Mouse (Mus musculus) G1E (cell line): ENCODE data around the gene Pafah1b1. TPM values are rescaled to one million over a fixed set of nuclear protein-coding genes. Genes with fewer than 3 reads are reported as not detected.
A peak's percentile ranks its signal among the peaks of the same experiment; 100 is the strongest.

ENCODE experiments used
- ATAC-seq: 2 replicates; pipeline ENCODE4 v1.8.0; 2016; ENCODE audit warnings: mild to moderate bottlenecking; ENCODE audit not compliant: insufficient number of reproducible peaks, poor library complexity, low FRiP score, severe bottlenecking; ENCODE audit errors: extremely low read depth
- DNase-seq: peaks from one replicate; pipeline ENCODE4 v3.0.0; 2012; ENCODE audit warnings: low spot score
- H3K27me3 ChIP-seq: 2 replicates; pipeline ENCODE4 v1.6.1; 2012; ENCODE audit warnings: mild to moderate bottlenecking, low read length, inconsistent platforms; ENCODE audit not compliant: insufficient read depth
- H3K36me3 ChIP-seq: replicated peaks from 2 replicates; pipeline ENCODE3; 2012; ENCODE audit warnings: mild to moderate bottlenecking, inconsistent platforms
- H3K4me1 ChIP-seq: 2 replicates; pipeline ENCODE4 v1.6.1; 2012; ENCODE audit warnings: low read depth, low read length, inconsistent platforms, mixed read lengths; ENCODE audit not compliant: insufficient read depth
- H3K4me3 ChIP-seq: 2 replicates; pipeline ENCODE4 v1.5.1; 2012; ENCODE audit warnings: low read depth, mild to moderate bottlenecking, inconsistent platforms, low read length, moderate library complexity, mixed read lengths
- H3K9me3 ChIP-seq: replicated peaks from 2 replicates; pipeline ENCODE4 v1.6.1; 2012; ENCODE audit warnings: inconsistent platforms
- CTCF ChIP-seq: IDR thresholded peaks from 2 replicates; pipeline ENCODE4 v1.5.1; 2012; ENCODE audit warnings: low read depth, low read length, inconsistent platforms, mixed read lengths
- GATA1 ChIP-seq: IDR thresholded peaks from 2 replicates; pipeline ENCODE4 v1.6.1; 2012; ENCODE audit warnings: borderline replicate concordance, low read length, inconsistent platforms, mixed read lengths
- GATA2 ChIP-seq: IDR thresholded peaks from 2 replicates; pipeline ENCODE4 v1.6.1; 2012; ENCODE audit warnings: low read depth, low read length, inconsistent platforms, borderline replicate concordance
- POLR2AphosphoS5 ChIP-seq: IDR thresholded peaks from 2 replicates; pipeline ENCODE4 v1.6.1; 2012; ENCODE audit warnings: low read depth, low read length, inconsistent platforms; ENCODE audit not compliant: insufficient replicate concordance
- TAL1 ChIP-seq: conservative IDR thresholded peaks from 2 replicates; pipeline ENCODE4 v1.6.1; 2012; ENCODE audit warnings: low read depth, low read length, inconsistent platforms, mixed read lengths
- polyA plus RNA-seq: library from polyadenylated mRNA; stranded (reverse); fragments of >175 nt; gene quantifications from 2 replicates; pipeline ENCODE4 v1.2.3, GENCODE M21; 2012
- total RNA-seq, 2 experiments: library from RNA; stranded (forward) in 1 of 2; stranded (reverse) in 1 of 2; fragments of 200-1000 nt in 1 of 2; fragments of >200 nt in 1 of 2; fragmentation: Nextera tagmentation in 1 of 2; gene quantifications; 2 replicates each; pipeline ENCODE4 v1.2.3; 2014 to 2017

Gene Pafah1b1
- total and polyA plus RNA-seq, 3 experiments = 10.0 to 115 (median 91.5) TPM

- H3K4me3 ChIP-seq = peak within 1 kb of the TSS; percentile 100
- no peaks in the 10 kb centered on the region for H3K27me3 ChIP-seq
- no peaks in the 10 kb centered on the region for H3K9me3 ChIP-seq
- H3K36me3 ChIP-seq = peaks cover 38% of the 10 kb centered on the region
- H3K4me1 ChIP-seq = peaks cover 66% of the 10 kb centered on the region
- ATAC-seq = peak; percentile 91
- peak; percentile 91 for DNase-seq
- TF ChIP-seq GATA2 (no peak), CTCF (no peak), GATA1 (no peak), POLR2AphosphoS5 (no peak), TAL1 (no peak)
These were observed 75.3 kb downstream of the Pafah1b1 start, which contains the start of gene Cluh for GRCm38 (mm10) chr11:74649095-74649646. Cluh (plus strand) TSS chr11:74649495.

GRCm38 (mm10) chr11:74648676-74649075 is 75.8 kb downstream of the Pafah1b1 start:
- Histone ChIP-seq H3K27me3 (no peaks in the 10 kb centered on the region), H3K4me1 (peaks cover 67% of the 10 kb centered on the region), H3K4me3 (peak overlapping the region; percentile 100), H3K9me3 (no peaks in the 10 kb centered on the region), H3K36me3 (peaks cover 33% of the 10 kb centered on the region)
- no peak for DNase-seq
- TF ChIP-seq POLR2AphosphoS5 (no peak), GATA2 (no peak), GATA1 (no peak), CTCF (no peak), TAL1 (no peak)
- ATAC-seq = no peak

DNA sequence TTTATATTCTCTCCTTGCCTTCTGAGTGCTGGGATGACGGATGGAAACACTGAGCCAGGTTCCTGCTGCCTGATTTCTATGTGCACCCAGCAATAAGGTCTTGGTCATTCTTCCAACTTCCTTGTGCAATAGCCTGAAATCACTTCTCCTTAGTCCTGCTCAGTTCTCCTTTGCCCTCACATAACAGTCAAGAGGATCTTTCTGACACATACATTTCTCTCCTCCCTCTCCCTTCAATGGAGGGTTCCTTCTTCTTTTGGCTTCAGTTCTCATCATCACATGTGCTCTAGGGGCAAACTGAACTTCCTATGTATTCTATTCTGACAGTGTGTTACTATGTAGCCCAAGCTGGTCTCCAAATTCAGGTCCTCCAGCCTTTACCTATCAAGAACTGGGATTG is 76.5 kb downstream of the Pafah1b1 start:
- no peaks in the 10 kb centered on the region for H3K9me3 ChIP-seq
- DNase-seq (no peak), ATAC-seq (no peak)
- peaks cover 26% of the 10 kb centered on the region for H3K36me3 ChIP-seq
- H3K4me1 ChIP-seq = peaks cover 63% of the 10 kb centered on the region
- H3K4me3 ChIP-seq = no peak overlapping the region
- TF ChIP-seq GATA2 (no peak), POLR2AphosphoS5 (no peak), CTCF (no peak), TAL1 (no peak), GATA1 (no peak)
- no peaks in the 10 kb centered on the region for H3K27me3 ChIP-seq

GRCm38 (mm10) chr11:74639628-74640027 is 84.8 kb downstream of the Pafah1b1 start:
- Histone ChIP-seq H3K4me3 (no peak overlapping the region), H3K4me1 (peaks cover 37% of the 10 kb centered on the region), H3K9me3 (no peaks in the 10 kb centered on the region), H3K27me3 (peaks cover 57% of the 10 kb centered on the region), H3K36me3 (no peaks in the 10 kb centered on the region)
- TF ChIP-seq CTCF (no peak), POLR2AphosphoS5 (no peak), GATA1 (no peak), TAL1 (no peak), GATA2 (no peak)
- DNase-seq (no peak), ATAC-seq (no peak)

DNA sequence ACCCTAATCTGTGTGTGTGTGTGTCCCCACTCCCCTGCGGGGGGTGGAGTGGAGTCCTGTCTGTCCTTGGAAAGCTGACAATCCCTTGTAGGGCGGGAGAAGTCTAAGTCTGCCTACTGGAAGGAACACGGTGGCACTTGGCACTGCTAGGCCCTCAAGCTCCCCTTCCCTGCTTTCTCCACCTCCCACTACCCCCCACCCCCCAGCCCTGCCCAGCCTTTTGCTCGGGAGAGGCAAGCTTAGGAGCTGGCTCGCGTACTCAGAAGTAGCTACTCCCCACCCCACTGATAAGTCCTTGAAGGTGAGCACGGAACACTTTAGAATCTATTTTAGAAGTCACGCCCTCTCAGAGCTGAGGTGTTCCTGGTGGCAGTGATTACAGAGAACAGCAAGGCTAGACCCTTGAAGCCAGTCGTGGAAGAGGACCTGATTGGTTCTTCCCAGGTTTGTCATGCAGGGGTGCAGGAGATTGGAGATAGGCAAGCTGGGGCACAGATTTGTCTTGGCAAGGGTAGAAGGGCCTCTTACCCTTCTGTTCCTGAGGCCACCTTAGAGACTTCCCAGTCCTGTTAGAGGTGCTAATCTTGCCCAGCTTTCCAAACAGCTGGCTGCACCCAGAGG is 85.6 kb downstream of the Pafah1b1 start:
- peaks cover 57% of the 10 kb centered on the region for H3K27me3 ChIP-seq
- no peak for DNase-seq
- TF ChIP-seq CTCF (no peak), POLR2AphosphoS5 (no peak), TAL1 (no peak), GATA2 (no peak), GATA1 (no peak)
- H3K4me1 ChIP-seq = peaks cover 34% of the 10 kb centered on the region
- H3K9me3 ChIP-seq = no peaks in the 10 kb centered on the region
- H3K4me3 ChIP-seq = peak overlapping the region; percentile 71; the same call in 1 of the 2 replicates
- ATAC-seq = no peak
- H3K36me3 ChIP-seq = no peaks in the 10 kb centered on the region

DNA sequence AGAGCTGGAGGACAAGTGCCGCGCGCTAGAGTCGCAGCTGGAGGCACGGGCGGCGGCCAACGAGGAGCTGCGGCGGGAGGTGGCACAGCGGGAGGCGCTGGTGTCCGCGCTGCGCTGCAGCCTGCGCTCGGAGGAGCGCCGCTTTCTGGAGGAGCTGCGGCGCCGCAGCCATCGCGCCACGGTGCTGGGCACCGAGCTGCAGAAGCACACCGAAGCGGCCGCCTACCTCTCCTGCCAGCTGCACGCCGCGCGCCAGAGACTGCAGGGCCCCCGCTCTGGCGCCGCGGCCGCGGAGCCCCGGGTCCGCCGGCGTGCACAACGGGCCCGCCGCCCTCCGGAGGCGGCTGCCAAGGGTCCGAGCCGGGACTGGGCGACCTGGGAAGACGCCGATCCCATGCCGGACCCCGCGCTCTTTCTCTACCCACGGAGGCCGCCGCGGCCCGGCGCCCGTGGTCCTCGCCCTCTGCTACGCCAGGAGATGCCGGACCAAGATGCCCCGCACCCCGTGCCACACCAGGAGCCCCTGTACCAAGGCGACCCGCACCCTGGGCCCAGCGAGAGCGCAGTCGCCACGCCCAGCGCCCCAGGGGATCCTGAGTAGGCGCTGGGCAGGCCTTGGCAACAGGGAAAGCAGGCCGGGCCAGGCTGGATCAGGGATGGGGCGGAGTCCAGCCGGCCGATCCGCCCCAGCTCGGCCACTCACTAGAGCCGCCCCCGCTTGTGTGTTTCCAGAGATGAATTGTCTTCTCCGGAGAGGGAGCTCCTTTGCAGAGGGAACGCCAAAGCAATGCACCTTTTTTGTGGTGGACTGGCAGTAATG is 86.3 kb downstream of the Pafah1b1 start:
- no peak for ATAC-seq
- H3K9me3 ChIP-seq = no peaks in the 10 kb centered on the region
- peaks cover 31% of the 10 kb centered on the region for H3K4me1 ChIP-seq
- DNase-seq = peak; percentile 48
- no peak for TF ChIP-seq POLR2AphosphoS5
- no peak for TF ChIP-seq GATA1
- H3K36me3 ChIP-seq = no peaks in the 10 kb centered on the region
- H3K27me3 ChIP-seq = peaks cover 57% of the 10 kb centered on the region
- H3K4me3 ChIP-seq = peak overlapping the region; percentile 71
